In genomic region chr1:99967300-99968089, GRCm38 (mm10) we compare ENCODE assay signal across 29 mouse cellular contexts.
DNase-seq lines count a peak whose midpoint lies in the region; ATAC-seq and TF ChIP-seq lines count a peak whose summit lies in the region.
"Had no signal": no experiment of that assay in that cellular context is flagged by ENCODE, and none has a peak within 500 bp of the region (broad histone marks: within the 10 kb centered on the region; RNA-seq: fewer than 3 reads in every experiment).

No protein-coding gene starts in this region.

- no peaks in the 10 kb centered on the region for H3K79me2 ChIP-seq in MEL (ENCODE audit: control insufficient read depth, insufficient read depth, low read length, poor library complexity)

- WGBS in forebrain, embryonic 13.5 days: 86% methylated on average over 2 of the region's 2 CpGs
- WGBS in forebrain, embryonic 12.5 days: 84% methylated on average over 2 of the region's 2 CpGs
- WGBS in midbrain, embryonic 10.5 days: 83% methylated on average over 2 of the region's 2 CpGs

- H3K27me3 ChIP-seq in forebrain, embryonic 13.5 days: no peaks in the 10 kb centered on the region
- H3K27me3 ChIP-seq in forebrain, embryonic 12.5 days: no peaks in the 10 kb centered on the region
- no peaks in the 10 kb centered on the region for H3K27me3 ChIP-seq in MEL (ENCODE audit: control insufficient read depth in 1 of 2, insufficient read depth in 2 of 2, low read length in 2 of 2)
- H3K27me3 ChIP-seq in midbrain, embryonic 10.5 days (ENCODE audit: low read depth, poor library complexity, severe bottlenecking): no peaks in the 10 kb centered on the region
- H3K27me3 ChIP-seq: CH12.LX; embryonic facial prominence, embryonic 13.5 days; heart, embryonic 12.5 days; heart, embryonic 15.5 days had no signal

- TF ChIP-seq RAD21 in MEL (IDR thresholded peaks at IDR 0.05; ENCODE audit: low read depth, low read length): no peak

- no peaks in the 10 kb centered on the region for H3K9me3 ChIP-seq in forebrain, embryonic 13.5 days (replicated peaks)
- H3K9me3 ChIP-seq in forebrain, embryonic 12.5 days: no peaks in the 10 kb centered on the region
- H3K9me3 ChIP-seq in MEL (replicated peaks; ENCODE audit: insufficient read depth, low read length): no peaks in the 10 kb centered on the region
- H3K9me3 ChIP-seq in midbrain, embryonic 10.5 days (replicated peaks): no peaks in the 10 kb centered on the region
- H3K9me3 ChIP-seq: embryonic facial prominence, embryonic 13.5 days; heart, embryonic 12.5 days; heart, embryonic 15.5 days; hindbrain, embryonic 10.5 days had no signal

- TF ChIP-seq POLR2A in MEL (IDR thresholded peaks at IDR 0.05; ENCODE audit: control insufficient read depth in 1 of 2, insufficient read depth in 1 of 2, low read depth in 1 of 2, low read length in 2 of 2, poor library complexity in 1 of 2): no peak
- TF ChIP-seq POLR2A in brain, embryonic 14.5 days (IDR thresholded peaks at IDR 0.05; ENCODE audit: borderline replicate concordance, extremely low read depth, insufficient read depth, insufficient read length, poor library complexity, severe bottlenecking): no peak

- H3K4me1 ChIP-seq in forebrain, embryonic 13.5 days: peaks cover 5% of the 10 kb centered on the region; the same call in 1 of the 2 replicates
- no peaks in the 10 kb centered on the region for H3K4me1 ChIP-seq in forebrain, embryonic 12.5 days
- H3K4me1 ChIP-seq in MEL (ENCODE audit: control insufficient read depth in 1 of 2, insufficient read depth in 2 of 2, low read length in 2 of 2): no peaks in the 10 kb centered on the region
- H3K4me1 ChIP-seq in midbrain, embryonic 10.5 days: peaks cover 6% of the 10 kb centered on the region
- H3K4me1 ChIP-seq: embryonic facial prominence, embryonic 13.5 days; heart, embryonic 12.5 days; heart, embryonic 15.5 days; hindbrain, embryonic 10.5 days had no signal

- TF ChIP-seq EP300 in MEL (IDR thresholded peaks at IDR 0.05; ENCODE audit: low read depth in 1 of 2, low read length in 2 of 2): no peak

- no peak overlapping the region for H3K27ac ChIP-seq in forebrain, embryonic 13.5 days
- no peak overlapping the region for H3K27ac ChIP-seq in forebrain, embryonic 12.5 days
- H3K27ac ChIP-seq in MEL (ENCODE audit: control insufficient read depth, low read depth, low read length): no peak overlapping the region
- no peak overlapping the region for H3K27ac ChIP-seq in midbrain, embryonic 10.5 days (replicated peaks)
- H3K27ac ChIP-seq: embryonic facial prominence, embryonic 13.5 days; heart, embryonic 15.5 days; hindbrain, embryonic 10.5 days; hindbrain, embryonic 14.5 days; hindbrain, postnatal 0 days had no signal

- peak; percentile 61; the same call in 1 of the 2 replicates for ATAC-seq in forebrain, embryonic 13.5 days
- ATAC-seq in forebrain, embryonic 12.5 days (ENCODE audit: low FRiP score): no peak
- ATAC-seq: activated CD4-positive, CD25-positive, alpha-beta regulatory T cell, adult 4 months; hindbrain, postnatal 0 days; inflammation-experienced regulatory T-cells, adult 6 months; intestine, embryonic 16.5 days had no signal

- TF ChIP-seq CTCF in MEL (IDR thresholded peaks at IDR 0.05 in 2 of 3, conservative IDR thresholded peaks at IDR 0.05 in 1 of 3; ENCODE audit: control insufficient read depth in 1 of 3, insufficient read depth in 1 of 3, low read depth in 2 of 3, low read length in 3 of 3, poor library complexity in 1 of 3, severe bottlenecking in 1 of 3): no peak
- TF ChIP-seq CTCF in brain, embryonic 14.5 days (IDR thresholded peaks at IDR 0.05; ENCODE audit: borderline replicate concordance, extremely low read depth, insufficient read depth, insufficient read length): no peak

- H3K36me3 ChIP-seq in forebrain, embryonic 13.5 days (ENCODE audit: poor library complexity, severe bottlenecking): no peaks in the 10 kb centered on the region
- H3K36me3 ChIP-seq in forebrain, embryonic 12.5 days (replicated peaks): no peaks in the 10 kb centered on the region
- no peaks in the 10 kb centered on the region for H3K36me3 ChIP-seq in MEL (ENCODE audit: control insufficient read depth in 1 of 2, insufficient read depth in 2 of 2, low read length in 2 of 2)
- no peaks in the 10 kb centered on the region for H3K36me3 ChIP-seq in midbrain, embryonic 10.5 days
- H3K36me3 ChIP-seq: embryonic facial prominence, embryonic 13.5 days; G1E; heart, embryonic 12.5 days; heart, embryonic 15.5 days; hindbrain, embryonic 10.5 days had no signal

- no peak overlapping the region for H3K9ac ChIP-seq in forebrain, embryonic 13.5 days
- no peak overlapping the region for H3K9ac ChIP-seq in forebrain, embryonic 12.5 days
- no peak overlapping the region for H3K9ac ChIP-seq in MEL (ENCODE audit: control insufficient read depth, low read depth, low read length, poor library complexity, severe bottlenecking)
- H3K9ac ChIP-seq: embryonic facial prominence, embryonic 13.5 days; heart, embryonic 12.5 days; heart, embryonic 15.5 days; hindbrain, embryonic 14.5 days had no signal

- H3K4me2 ChIP-seq in forebrain, embryonic 13.5 days: no peak overlapping the region
- no peak overlapping the region for H3K4me2 ChIP-seq in forebrain, embryonic 12.5 days
- H3K4me2 ChIP-seq: embryonic facial prominence, embryonic 13.5 days; heart, embryonic 12.5 days; heart, embryonic 15.5 days; hindbrain, embryonic 14.5 days had no signal

- DNase-seq in MEL (ENCODE audit: low read depth, low spot score): no peak
- peak; percentile 53 for DNase-seq in brain, embryonic 14.5 days (ENCODE audit: low read depth)
- no peak for DNase-seq in urinary bladder, adult 2 months (ENCODE audit: low spot score)
- DNase-seq in midbrain, embryonic 10.5 days (ENCODE audit: low spot score): no peak
- DNase-seq: adrenal gland, adult 8-10 months; adrenal gland, postnatal 25 days; B cell, adult 2 months; cerebellum, adult 18-20 months; cerebellum, adult 9-11 months; cerebellum, postnatal 25 days; gastrocnemius, postnatal 25 days; heart, adult 18-20 months; heart, postnatal 10 days; heart, postnatal 36 days; kidney, adult 18-20 months; kidney, adult 9 months had no signal

- no peak overlapping the region for H3K4me3 ChIP-seq in forebrain, embryonic 13.5 days
- H3K4me3 ChIP-seq in forebrain, embryonic 12.5 days (replicated peaks): no peak overlapping the region
- no peak overlapping the region for H3K4me3 ChIP-seq in MEL (ENCODE audit: control insufficient read depth in 1 of 2, insufficient read depth in 1 of 2, low read depth in 2 of 2, low read length in 2 of 2)
- H3K4me3 ChIP-seq in midbrain, embryonic 10.5 days: no peak overlapping the region
- H3K4me3 ChIP-seq: embryonic facial prominence, embryonic 13.5 days; heart, embryonic 12.5 days; heart, embryonic 15.5 days; hindbrain, embryonic 10.5 days had no signal

TF ChIP-seq in MEL, 35 proteins besides CTCF, POLR2A, EP300 and RAD21:
- peak; percentile 26; the same call in 1 of the 2 replicates for TF ChIP-seq ETS1 (IDR thresholded peaks at IDR 0.05; ENCODE audit: low read depth, low read length)
- TF ChIP-seq TAL1 (IDR thresholded peaks at IDR 0.05; ENCODE audit: low read length): no peak
- peak; percentile 31; the same call in 1 of the 2 replicates for TF ChIP-seq USF1 (IDR thresholded peaks at IDR 0.05; ENCODE audit: low read depth, low read length)
TF ChIP-seq in MEL: peak in this region for 2.
